In the genomic region with DNA sequence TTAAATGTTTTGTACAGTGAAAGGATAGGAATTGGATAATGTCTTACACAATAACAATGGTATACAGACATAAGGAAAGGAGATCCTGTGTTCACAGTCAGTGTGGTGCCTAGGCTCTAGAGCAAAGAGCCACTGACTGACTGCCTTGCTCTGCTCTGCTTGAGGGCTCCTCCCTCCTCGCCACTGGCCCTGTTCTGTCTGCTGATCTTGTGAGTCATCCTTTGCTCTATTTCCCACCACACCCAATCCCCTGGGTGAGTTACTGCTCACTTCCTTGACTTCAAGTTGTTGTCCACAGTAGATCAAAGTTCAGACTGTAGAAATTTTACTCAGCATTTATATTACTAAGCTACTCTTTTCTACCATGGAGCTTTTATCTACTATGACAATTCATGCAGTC, we compare ENCODE assay signal across 9 mouse cellular contexts.
DNase-seq lines count a peak whose midpoint lies in the region; ATAC-seq and TF ChIP-seq lines count a peak whose summit lies in the region.
"Had no signal": no experiment of that assay in that cellular context is flagged by ENCODE, and none has a peak within 500 bp of the region (broad histone marks: within the 10 kb centered on the region; RNA-seq: fewer than 3 reads in every experiment).

No protein-coding gene starts in this region.

- H3K9me3 ChIP-seq in heart, embryonic 11.5 days (replicated peaks; ENCODE audit: control insufficient read depth, low read length), result no peaks in the 10 kb centered on the region
- H3K9me3 ChIP-seq in intestine, postnatal 0 days (ENCODE audit: control insufficient read depth), result no peaks in the 10 kb centered on the region
- no peaks in the 10 kb centered on the region for H3K9me3 ChIP-seq in forebrain, embryonic 12.5 days

- H3K36me3 ChIP-seq in heart, embryonic 11.5 days (ENCODE audit: control insufficient read depth, insufficient read depth, low read length), result no peaks in the 10 kb centered on the region
- no peaks in the 10 kb centered on the region for H3K36me3 ChIP-seq in intestine, postnatal 0 days (ENCODE audit: control insufficient read depth, insufficient read depth)
- no peaks in the 10 kb centered on the region for H3K36me3 ChIP-seq in forebrain, embryonic 12.5 days (replicated peaks)

- H3K4me3 ChIP-seq in heart, embryonic 11.5 days (ENCODE audit: low read depth, low read length), result no peak overlapping the region
- no peak overlapping the region for H3K4me3 ChIP-seq in bone marrow macrophage, adult 2 months (ENCODE audit: insufficient read depth, low read length)
- H3K4me3 ChIP-seq in intestine, postnatal 0 days (ENCODE audit: low read depth, low read length), result no peak overlapping the region
- no peak overlapping the region for H3K4me3 ChIP-seq in forebrain, embryonic 12.5 days (replicated peaks)
- no peak overlapping the region for H3K4me3 ChIP-seq in layer of hippocampus, adult 2 months
- H3K4me3 ChIP-seq: erythroblast, embryonic 14.5 days had no signal

- WGBS in heart, embryonic 11.5 days (ENCODE audit: insufficient replicate concordance), result 50% methylated on average over 1 of the region's 1 CpGs
- WGBS in intestine, postnatal 0 days, result 43% methylated on average over 1 of the region's 1 CpGs
- WGBS in forebrain, embryonic 12.5 days, result 69% methylated on average over 1 of the region's 1 CpGs

- H3K27me3 ChIP-seq in heart, embryonic 11.5 days (ENCODE audit: control insufficient read depth, insufficient read depth, low read length), result no peaks in the 10 kb centered on the region
- no peaks in the 10 kb centered on the region for H3K27me3 ChIP-seq in intestine, postnatal 0 days (replicated peaks; ENCODE audit: control insufficient read depth, insufficient read depth, low read length)
- peaks cover 11% of the 10 kb centered on the region; the same call in 1 of the 2 replicates for H3K27me3 ChIP-seq in forebrain, embryonic 12.5 days

- H3K9ac ChIP-seq in heart, embryonic 11.5 days (ENCODE audit: low read depth, low read length), result no peak overlapping the region
- no peak overlapping the region for H3K9ac ChIP-seq in intestine, postnatal 0 days (ENCODE audit: low read depth, low read length)
- H3K9ac ChIP-seq in forebrain, embryonic 12.5 days, result no peak overlapping the region

- TF ChIP-seq CTCF in bone marrow macrophage, adult 2 months (IDR thresholded peaks at IDR 0.05; ENCODE audit: low read depth, low read length), result no peak
- no peak for TF ChIP-seq CTCF in intestine, postnatal 0 days (IDR thresholded peaks at IDR 0.05; ENCODE audit: low read depth)
- TF ChIP-seq CTCF in layer of hippocampus, adult 2 months (conservative IDR thresholded peaks at IDR 0.05), result no peak

- H3K4me1 ChIP-seq in heart, embryonic 11.5 days (ENCODE audit: control insufficient read depth, insufficient read depth, low read length), result no peaks in the 10 kb centered on the region
- peaks cover 16% of the 10 kb centered on the region for H3K4me1 ChIP-seq in bone marrow macrophage, adult 2 months (ENCODE audit: control insufficient read depth, insufficient read depth, low read length)
- no peaks in the 10 kb centered on the region for H3K4me1 ChIP-seq in intestine, postnatal 0 days (replicated peaks; ENCODE audit: control insufficient read depth, insufficient read depth, low read length)
- no peaks in the 10 kb centered on the region; the same call in 1 of the 2 replicates for H3K4me1 ChIP-seq in forebrain, embryonic 12.5 days

- no peak for ATAC-seq in heart, embryonic 11.5 days (replicated peaks; ENCODE audit: insufficient number of reproducible peaks, low FRiP score, low TSS enrichment)
- ATAC-seq in intestine, postnatal 0 days, result peak; percentile 99
- peak; percentile 65; the same call in 1 of the 2 replicates for ATAC-seq in megakaryocyte-erythroid progenitor cell, adult 5-6 weeks (replicated peaks; ENCODE audit: low FRiP score, low TSS enrichment, poor library complexity, severe bottlenecking)
- ATAC-seq in forebrain, embryonic 12.5 days (ENCODE audit: low FRiP score), result no peak

- TF ChIP-seq POLR2A in bone marrow macrophage, adult 2 months (IDR thresholded peaks at IDR 0.05; ENCODE audit: borderline replicate concordance, low read depth, low read length), result no peak

- no peak overlapping the region for H3K4me2 ChIP-seq in heart, embryonic 11.5 days
- H3K4me2 ChIP-seq in intestine, postnatal 0 days (replicated peaks; ENCODE audit: low read depth), result no peak overlapping the region
- no peak overlapping the region for H3K4me2 ChIP-seq in forebrain, embryonic 12.5 days

- no peak overlapping the region for H3K27ac ChIP-seq in heart, embryonic 11.5 days (ENCODE audit: low read depth, low read length)
- peak overlapping the region; percentile 64 for H3K27ac ChIP-seq in bone marrow macrophage, adult 2 months (ENCODE audit: insufficient read depth, low read depth, low read length)
- no peak overlapping the region; the same call in 1 of the 2 replicates for H3K27ac ChIP-seq in intestine, postnatal 0 days (ENCODE audit: low read depth, low read length)
- H3K27ac ChIP-seq in forebrain, embryonic 12.5 days, result no peak overlapping the region
- no peak overlapping the region for H3K27ac ChIP-seq in layer of hippocampus, adult 2 months

- peak; percentile 99 for DNase-seq in heart, adult 11 months
- DNase-seq in layer of hippocampus, adult 2 months (ENCODE audit: low spot score in 2 of 2), result no peak
- no peak for DNase-seq in cerebellum, adult 11 months

Comparison
In these comparisons a context has a peak if more than half of its experiments do, and no peak if none do; other contexts are left out.
1. ATAC-seq: peak in intestine, postnatal 0 days (single experiment) and megakaryocyte-erythroid progenitor cell, adult 5-6 weeks (single experiment); none in heart, embryonic 11.5 days (single experiment) and forebrain, embryonic 12.5 days (single experiment).